Mouse (Mus musculus) WW6 (cell line): ENCODE data around the gene Pfpl.

ENCODE experiments used
- DNase-seq: peaks from one replicate; pipeline ENCODE4 v3.0.0-alpha.2; 2013; ENCODE audit warnings: low read depth, low spot score

Pfpl gene

DNA sequence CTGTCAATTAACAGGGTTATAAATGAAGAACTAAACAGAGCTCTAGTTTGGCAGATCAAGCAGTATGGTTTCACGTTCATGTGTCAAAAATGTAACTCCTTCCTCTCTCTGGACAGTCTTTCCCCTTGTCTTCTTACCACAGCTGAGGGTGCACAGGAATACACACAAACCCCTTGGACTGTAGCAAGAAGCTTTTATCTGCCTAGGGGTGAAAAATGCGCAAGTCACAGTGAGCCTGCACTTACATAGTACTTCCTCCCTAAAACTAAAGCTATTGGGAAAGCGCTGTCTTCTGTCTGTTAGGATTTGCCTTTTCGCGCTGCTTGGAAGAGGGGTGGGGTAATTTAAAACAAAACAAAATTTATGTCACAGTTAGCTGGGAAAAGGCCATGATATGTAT lies 36.4 kb downstream of the Pfpl start:
- no peak for DNase-seq

DNA sequence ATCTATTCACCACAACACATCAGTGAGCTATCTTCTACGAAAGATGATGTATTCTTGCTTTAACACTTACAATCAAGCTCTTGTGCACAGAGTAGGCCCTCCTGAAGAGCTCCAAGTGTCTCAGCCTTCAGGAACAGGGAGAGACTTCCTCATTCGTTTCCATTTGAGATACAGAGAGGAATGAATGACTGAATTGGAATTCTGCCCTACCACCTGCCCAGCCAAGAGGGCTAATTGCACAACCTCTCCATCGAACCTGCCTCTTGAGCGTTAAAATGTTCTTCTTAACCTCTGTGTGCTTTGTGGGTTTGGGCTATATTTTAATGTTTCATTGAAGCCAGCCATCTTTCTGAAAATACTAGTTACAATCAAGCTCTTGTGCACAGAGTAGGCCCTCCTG lies 37.0 kb downstream of the Pfpl start:
- DNase-seq: no peak

DNA sequence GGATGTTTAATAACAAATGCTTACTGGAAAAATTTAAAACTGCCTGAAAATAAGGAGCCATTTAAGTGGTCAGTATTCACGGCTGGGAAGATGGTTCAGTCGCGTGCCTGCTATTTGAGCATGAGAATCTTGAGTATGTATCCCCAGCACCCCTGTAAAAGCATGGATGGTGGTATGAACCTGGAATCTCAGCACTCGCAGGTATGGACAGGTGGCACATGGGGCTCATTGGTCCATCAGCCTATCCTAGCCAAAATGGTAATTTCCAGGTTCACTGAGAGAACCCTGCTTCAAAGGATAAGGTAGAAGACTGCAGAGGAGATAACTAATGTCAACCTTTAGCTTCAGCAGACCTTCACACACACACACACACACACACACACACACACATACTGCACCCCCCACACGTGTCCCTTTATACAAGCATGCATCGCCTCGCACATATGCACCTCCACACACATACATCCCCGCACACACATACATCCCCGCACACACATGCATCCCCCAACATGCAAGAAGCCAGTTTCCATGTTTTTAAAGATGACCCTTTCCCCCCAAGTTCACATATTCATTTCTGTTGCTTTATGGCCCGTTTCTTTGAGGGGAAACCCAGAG lies 37.9 kb downstream of the Pfpl start:
- no peak for DNase-seq

DNA sequence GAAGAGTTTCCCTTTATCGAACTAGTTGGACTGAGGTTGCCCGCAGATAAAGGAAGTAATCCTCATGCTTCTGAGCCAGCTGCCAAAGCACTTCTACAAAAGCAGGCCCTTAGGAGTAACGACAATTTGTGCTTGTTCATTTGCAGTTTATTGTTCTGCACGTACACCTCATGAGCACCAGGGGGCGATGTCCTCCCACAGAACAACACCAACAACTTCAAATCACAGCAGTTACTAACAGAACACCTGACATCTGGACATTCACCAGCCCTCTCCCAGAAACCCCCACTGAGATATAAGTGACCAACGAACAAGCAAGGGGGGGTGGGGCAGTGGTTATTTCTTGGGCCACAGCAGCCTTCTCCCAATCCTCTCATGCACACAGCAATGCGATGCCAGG lies 38.5 kb downstream of the Pfpl start:
- no peak for DNase-seq

GRCm38 (mm10) chr19:12467436-12467835 lies 39.7 kb downstream of the Pfpl start:
- peak; percentile 47 for DNase-seq

GRCm38 (mm10) chr19:12471866-12472265 lies 44.2 kb downstream of the Pfpl start:
- DNase-seq: no peak

DNA sequence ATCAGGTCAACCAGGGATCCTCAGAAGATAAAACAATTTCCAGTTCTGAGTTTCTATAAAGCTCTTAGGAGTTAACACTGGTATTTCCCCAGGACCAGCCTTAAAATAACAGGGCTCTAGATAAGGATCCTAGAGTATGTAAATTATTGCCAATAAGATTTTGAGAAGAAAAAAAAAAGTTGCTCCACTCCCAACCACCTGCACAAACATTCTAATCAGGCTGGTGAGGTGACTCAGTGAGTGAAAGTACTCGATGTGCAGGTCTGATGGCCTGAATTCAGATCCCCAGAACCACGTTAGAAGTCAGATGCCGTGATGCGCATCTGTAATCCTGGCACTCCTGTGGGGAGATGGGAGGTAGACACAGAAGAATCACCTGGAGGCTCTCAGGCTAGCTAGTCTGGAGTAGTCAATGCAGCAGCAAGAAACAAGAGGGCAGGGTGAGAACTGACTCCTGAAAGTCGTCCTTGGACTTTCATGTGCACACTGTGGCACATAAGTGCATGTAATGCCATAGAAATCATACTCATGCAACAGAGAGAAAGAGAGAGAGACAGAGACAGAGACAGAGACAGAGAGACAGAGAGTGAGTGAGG lies 44.8 kb downstream of the Pfpl start:
- no peak for DNase-seq

- DNase-seq: no peak
Observed at GRCm38 (mm10) chr19:12473201-12473641, 45.5 kb downstream of the Pfpl start.

- DNase-seq: no peak
Observed at GRCm38 (mm10) chr19:12473951-12474350, 46.2 kb downstream of the Pfpl start.

- no peak for DNase-seq
Observed at GRCm38 (mm10) chr19:12475380-12476250, 47.9 kb downstream of the Pfpl start.

DNA sequence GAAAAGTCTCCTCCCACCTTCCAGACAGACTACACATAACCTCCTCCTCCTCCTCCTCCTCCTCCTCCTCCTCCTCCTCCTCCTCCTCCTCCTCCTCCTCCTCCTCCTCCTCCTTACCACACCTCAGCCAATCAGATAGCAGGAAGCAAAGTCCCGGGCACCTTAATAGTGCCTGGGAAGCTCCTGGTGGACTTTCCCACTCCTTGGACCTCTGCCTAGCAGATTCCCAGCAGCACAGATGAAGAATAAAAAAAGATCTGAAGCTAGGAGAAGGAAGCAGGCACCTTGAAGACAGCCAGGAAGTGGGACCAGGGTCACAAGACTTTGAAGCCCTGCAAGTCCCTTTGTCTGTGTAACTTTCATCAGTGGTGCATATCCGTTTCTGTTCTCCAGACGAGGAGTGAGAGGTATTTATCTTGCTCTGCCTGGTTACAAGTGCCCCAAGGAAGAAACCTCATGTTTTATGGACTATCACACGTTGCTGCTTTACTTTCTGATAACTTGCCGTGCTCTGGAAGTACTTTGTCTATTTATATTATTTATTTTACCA lies 49.1 kb downstream of the Pfpl start:
- DNase-seq: no peak

DNA sequence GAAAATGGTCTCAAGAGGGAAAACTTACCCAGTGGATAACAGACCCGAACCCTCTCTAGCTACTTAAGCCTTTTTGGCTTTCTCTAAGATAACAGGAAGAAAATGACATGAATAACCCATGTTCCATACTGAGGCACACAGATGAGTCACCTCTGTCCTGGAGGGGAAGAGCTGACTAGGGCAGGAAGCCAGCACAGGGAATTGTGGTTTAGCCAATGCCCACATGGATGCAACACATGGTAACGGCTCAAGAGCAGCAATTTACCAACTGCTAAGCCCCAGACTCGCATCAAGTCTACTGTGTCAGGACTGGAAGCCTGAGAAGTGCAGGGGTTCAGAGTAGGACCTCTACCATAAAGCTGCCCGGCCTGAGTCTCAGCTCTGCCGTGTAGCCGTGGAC lies 50.7 kb downstream of the Pfpl start:
- no peak for DNase-seq
